Mouse (Mus musculus) frontal cortex, postnatal 14 days (tissue): ENCODE measurements around the gene Dbndd2.

Experiments
- DNase-seq, 2 experiments: peaks; one replicate each; pipeline ENCODE4 v3.0.0; 2022; ENCODE audit warnings: low spot score in 2 of 2

Gene Dbndd2

GRCm38 (mm10) chr2:164485681-164486257 lies at the start of gene Dbndd2:
Dbndd2 (plus strand) TSS chr2:164486106.
- DNase-seq: peak in 1 of 2 experiments; percentile 68

GRCm38 (mm10) chr2:164436215-164436913 lies 49.5 kb upstream of the Dbndd2 start:
- peak in 1 of 2 experiments; percentile 27 for DNase-seq

- no peak for DNase-seq
These were observed 48.9 kb upstream of the Dbndd2 start for GRCm38 (mm10) chr2:164436961-164437360.

- DNase-seq: no peak
These were observed 48.2 kb upstream of the Dbndd2 start for GRCm38 (mm10) chr2:164437710-164438109.

GRCm38 (mm10) chr2:164438257-164438656 lies 47.6 kb upstream of the Dbndd2 start:
- no peak for DNase-seq

- DNase-seq: peak in 1 of 2 experiments; percentile 49
These were observed 46.9 kb upstream of the Dbndd2 start for GRCm38 (mm10) chr2:164439001-164439421.

GRCm38 (mm10) chr2:164440314-164440713 lies 45.6 kb upstream of the Dbndd2 start:
- DNase-seq: no peak

- DNase-seq: no peak
These were observed 44.8 kb upstream of the Dbndd2 start for GRCm38 (mm10) chr2:164441155-164441554.

GRCm38 (mm10) chr2:164441731-164442130 lies 44.2 kb upstream of the Dbndd2 start:
- DNase-seq: no peak

GRCm38 (mm10) chr2:164442315-164443050 lies 43.4 kb upstream of the Dbndd2 start:
- no peak for DNase-seq

GRCm38 (mm10) chr2:164443051-164443437 lies 42.9 kb upstream of the Dbndd2 start:
- DNase-seq: peak; percentile 38 to 62

- no peak for DNase-seq
These were observed 42.4 kb upstream of the Dbndd2 start, which contains the start of gene Sdc4 for GRCm38 (mm10) chr2:164443460-164444000. Sdc4 (minus strand) TSS chr2:164443887.

GRCm38 (mm10) chr2:164444701-164445100 lies 41.2 kb upstream of the Dbndd2 start:
- no peak for DNase-seq

GRCm38 (mm10) chr2:164445399-164446085 lies 40.4 kb upstream of the Dbndd2 start:
- no peak for DNase-seq

- no peak for DNase-seq
These were observed 39.8 kb upstream of the Dbndd2 start for GRCm38 (mm10) chr2:164446086-164446469.

- DNase-seq: no peak
These were observed 37.8 kb upstream of the Dbndd2 start for GRCm38 (mm10) chr2:164448140-164448539.

- DNase-seq: no peak
These were observed 37.0 kb upstream of the Dbndd2 start for GRCm38 (mm10) chr2:164448921-164449320.

GRCm38 (mm10) chr2:164449341-164450042 lies 36.4 kb upstream of the Dbndd2 start:
- no peak for DNase-seq

- DNase-seq: no peak
These were observed 33.8 kb upstream of the Dbndd2 start for GRCm38 (mm10) chr2:164452000-164452676.

- DNase-seq: no peak
These were observed 32.7 kb upstream of the Dbndd2 start for GRCm38 (mm10) chr2:164453047-164453757.
